Mouse (Mus musculus) limb, embryonic 14.5 days (tissue): ENCODE measurements around the gene Tfrc. TPM values are rescaled to one million over a fixed set of nuclear protein-coding genes. Genes with fewer than 3 reads are reported as not detected.

Experiments
- ATAC-seq: fragments of 200-750 bp; cut with Nextera tagmentation; 2 replicates; pipeline ENCODE4 v1.8.0; 2017; ENCODE audit warnings: low read depth, moderate number of reproducible peaks, moderate TSS enrichment; ENCODE audit not compliant: low FRiP score
- DNase-seq: peaks from one replicate; pipeline ENCODE4 v3.0.0-alpha.2; 2015; ENCODE audit warnings: low spot score
- H3K27ac ChIP-seq: fragments of 300-500 bp; sonication (generic); replicated peaks from 2 replicates; pipeline ENCODE4 v1.5.1; 2014; ENCODE audit warnings: low read depth, mild to moderate bottlenecking, low read length, moderate library complexity, mixed read lengths
- H3K27me3 ChIP-seq: fragments of 300-500 bp; sonication (generic); 2 replicates; pipeline ENCODE4 v1.6.1; 2014; ENCODE audit warnings: low read length, mixed read lengths; ENCODE audit not compliant: control insufficient read depth, insufficient read depth
- H3K36me3 ChIP-seq: fragments of 300-500 bp; sonication (generic); 2 replicates; pipeline ENCODE4 v1.6.1; 2014; ENCODE audit warnings: mild to moderate bottlenecking, low read length, moderate library complexity, mixed read lengths; ENCODE audit not compliant: control insufficient read depth, insufficient read depth
- H3K4me1 ChIP-seq: fragments of 300-500 bp; sonication (generic); 2 replicates; pipeline ENCODE4 v1.6.1; 2014; ENCODE audit warnings: antibody characterized with exemption, low read length, mixed read lengths; ENCODE audit not compliant: control insufficient read depth, insufficient read depth
- H3K4me2 ChIP-seq: fragments of 300-500 bp; sonication (generic); replicated peaks from 2 replicates; pipeline ENCODE4 v1.6.1; 2014; ENCODE audit warnings: low read depth, mild to moderate bottlenecking, low read length, moderate library complexity; ENCODE audit not compliant: severe bottlenecking
- H3K4me3 ChIP-seq: fragments of 300-500 bp; sonication (generic); replicated peaks from 2 replicates; pipeline ENCODE4 v1.5.1; 2014; ENCODE audit warnings: low read length
- H3K9ac ChIP-seq: fragments of 300-500 bp; sonication (generic); 2 replicates; pipeline ENCODE4 v1.6.1; 2014; ENCODE audit warnings: mild to moderate bottlenecking, low read depth, low read length, moderate library complexity; ENCODE audit not compliant: severe bottlenecking
- H3K9me3 ChIP-seq: fragments of 300-500 bp; sonication (generic); 2 replicates; pipeline ENCODE4 v1.6.1; 2016; ENCODE audit warnings: low read length; ENCODE audit not compliant: control insufficient read depth
- POLR2A ChIP-seq: fragments of 200-500 bp; IDR thresholded peaks from 2 replicates; pipeline ENCODE4 v1.8.0; 2012; ENCODE audit warnings: inconsistent platforms, mild to moderate bottlenecking, moderate library complexity, borderline replicate concordance; ENCODE audit not compliant: insufficient read depth, insufficient read length; ENCODE audit errors: extremely low read depth
- WGBS: fragments of 180-500 bp; shearing (Covaris S2); extraction: QIAGEN DNeasy Blood & Tissue Kit; methylation state at CpG from one replicate; pipeline ENCODE4 v1.1.7; 2014; 5-methylcytosine and 5-hydroxymethylcytosine counted together
- polyA plus RNA-seq, 2 experiments: library from polyadenylated mRNA; depleted of rRNA in 1 of 2; stranded (reverse) in 1 of 2; unstranded in 1 of 2; fragments of >200 nt; fragmentation: Nextera tagmentation in 1 of 2; extraction: Ambion mirVana in 1 of 2; gene quantifications; 2 replicates each; pipeline versions ENCODE4 v1.2.1 to v1.2.3; 2012 to 2014

The Tfrc gene
- polyA plus RNA-seq, 2 experiments, result 33.6 to 33.8 TPM

DNA sequence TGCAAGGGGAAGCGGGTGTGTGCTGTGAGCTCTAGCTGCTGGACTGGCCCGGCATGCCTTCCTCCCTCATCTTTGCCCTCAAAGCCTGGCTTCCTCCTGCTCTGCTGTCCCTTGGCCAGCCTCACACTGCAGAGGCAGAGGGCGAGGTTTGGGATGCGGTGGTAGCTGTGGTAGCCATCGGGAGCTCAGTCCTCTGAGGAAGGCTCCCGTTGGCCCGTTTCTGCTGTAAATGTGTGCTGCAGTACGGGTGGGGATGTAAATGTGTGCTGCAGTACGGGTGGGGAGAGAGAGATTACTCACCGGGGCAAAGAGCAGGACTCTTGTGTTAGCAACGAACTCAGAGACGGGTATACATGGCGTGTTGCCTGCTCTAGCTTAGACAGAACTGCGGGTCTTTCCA, 70.1 kb downstream of the Tfrc start:
- H3K4me1 ChIP-seq, result no peaks in the 10 kb centered on the region
- no peaks in the 10 kb centered on the region for H3K27me3 ChIP-seq
- no peak overlapping the region for H3K4me3 ChIP-seq
- DNase-seq (no peak), ATAC-seq (no peak)
- peaks cover 92% of the 10 kb centered on the region for H3K36me3 ChIP-seq
- WGBS, result 90% methylated on average over 14 of the region's 14 CpGs
- H3K9me3 ChIP-seq, result no peaks in the 10 kb centered on the region
- TF ChIP-seq POLR2A, result no peak
- no peak overlapping the region for H3K27ac ChIP-seq
- H3K9ac ChIP-seq, result no peak overlapping the region
- H3K4me2 ChIP-seq, result no peak overlapping the region

DNA sequence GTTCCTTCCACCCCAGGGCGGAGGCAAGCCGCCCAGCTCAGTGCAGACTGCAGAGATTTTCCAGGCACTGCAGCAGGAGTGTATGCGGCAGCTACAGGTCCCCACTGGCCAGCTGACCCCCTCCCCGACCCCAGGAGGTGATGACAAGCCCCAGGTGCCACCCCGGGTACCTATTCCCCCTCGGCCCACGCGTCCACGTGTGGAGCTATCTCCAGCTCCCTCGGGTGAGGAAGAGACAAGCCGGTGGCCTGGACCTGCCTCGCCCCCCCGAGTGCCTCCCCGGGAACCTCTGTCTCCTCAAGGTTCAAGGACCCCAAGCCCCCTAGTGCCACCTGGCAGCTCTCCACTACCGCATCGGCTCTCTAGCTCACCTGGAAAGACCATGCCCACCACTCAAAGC, 71.3 kb downstream of the Tfrc start:
- Histone ChIP-seq H3K27ac (no peak overlapping the region), H3K36me3 (peaks cover 80% of the 10 kb centered on the region), H3K9ac (no peak overlapping the region), H3K4me3 (no peak overlapping the region), H3K4me1 (no peaks in the 10 kb centered on the region), H3K4me2 (no peak overlapping the region), H3K9me3 (no peaks in the 10 kb centered on the region), H3K27me3 (no peaks in the 10 kb centered on the region)
- TF ChIP-seq POLR2A, result no peak
- DNase-seq (no peak), ATAC-seq (no peak)
- 93% methylated on average over 16 of the region's 16 CpGs for WGBS

DNA sequence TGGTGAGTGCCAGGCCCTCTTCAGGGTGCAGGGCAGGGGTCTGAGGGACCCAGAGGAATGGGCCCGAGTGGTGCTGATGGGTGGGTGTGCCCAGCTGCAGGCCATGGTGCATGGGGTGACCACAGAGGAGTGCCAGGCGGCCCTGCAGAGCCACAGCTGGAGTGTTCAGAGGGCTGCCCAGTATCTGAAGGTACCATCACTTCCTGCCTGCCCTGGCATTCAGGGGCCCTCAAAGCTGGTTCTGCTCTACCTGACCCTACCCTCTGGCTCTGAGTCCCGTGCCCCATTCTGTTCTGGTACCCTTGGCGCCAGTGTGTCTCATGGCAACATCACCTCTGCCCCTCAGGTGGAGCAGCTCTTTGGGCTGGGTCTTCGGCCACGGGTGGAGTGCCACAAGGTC, 72.1 kb downstream of the Tfrc start:
- no peaks in the 10 kb centered on the region for H3K27me3 ChIP-seq
- no peaks in the 10 kb centered on the region for H3K4me1 ChIP-seq
- TF ChIP-seq POLR2A, result no peak
- H3K9me3 ChIP-seq, result no peaks in the 10 kb centered on the region
- H3K36me3 ChIP-seq, result peaks cover 72% of the 10 kb centered on the region
- H3K4me3 ChIP-seq, result no peak overlapping the region
- no peak overlapping the region for H3K27ac ChIP-seq
- no peak overlapping the region for H3K4me2 ChIP-seq
- no peak for ATAC-seq
- no peak overlapping the region for H3K9ac ChIP-seq
- no peak for DNase-seq
- 96% methylated on average over 5 of the region's 6 CpGs for WGBS

DNA sequence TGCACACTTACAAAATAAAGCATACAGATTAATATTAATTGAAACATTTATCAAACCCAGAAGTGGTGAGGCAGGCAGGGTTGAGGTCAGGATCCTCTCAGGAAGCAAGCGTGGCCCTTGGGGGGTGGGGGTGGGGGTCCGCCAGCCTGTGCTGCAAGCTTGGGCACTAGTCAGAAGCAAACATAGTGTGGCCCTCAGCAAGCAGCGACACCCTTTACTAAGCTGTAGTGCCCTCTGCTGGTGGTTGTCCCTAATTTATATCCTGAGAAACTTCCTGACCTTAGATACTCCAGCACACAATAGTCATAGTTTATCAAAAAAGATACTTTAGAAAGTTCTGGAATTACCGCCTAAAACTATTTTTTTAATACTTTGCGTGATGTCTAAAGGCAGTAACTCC, 73.5 kb downstream of the Tfrc start:
- Histone ChIP-seq H3K4me2 (no peak overlapping the region), H3K36me3 (peaks cover 59% of the 10 kb centered on the region), H3K9me3 (no peaks in the 10 kb centered on the region), H3K27ac (no peak overlapping the region), H3K9ac (no peak overlapping the region), H3K4me3 (no peak overlapping the region), H3K4me1 (no peaks in the 10 kb centered on the region), H3K27me3 (no peaks in the 10 kb centered on the region)
- ATAC-seq (peak; percentile 56; the same call in 1 of the 2 replicates), DNase-seq (peak; percentile 83)
- 41% methylated on average over 5 of the region's 5 CpGs for WGBS
- TF ChIP-seq POLR2A, result no peak

Other genes with a start within 250 kb of the Tfrc start
- 0.10 and 0.24 TPM in 2 replicates for gene Tm4sf19, start 208.4 kb upstream of the Tfrc start, polyA plus RNA-seq (2012; rRNA removed)
- gene Tm4sf19, start 208.4 kb upstream of the Tfrc start, polyA plus RNA-seq (2014; fragmentation: Nextera tagmentation; extraction: Ambion mirVana), result 0.15 TPM in 1 of 2 replicates, not detected in the other
- 15.3 and 16.9 TPM in 2 replicates for gene Tctex1d2, start 189.2 kb upstream of the Tfrc start, polyA plus RNA-seq (2012; rRNA removed)
- gene Tctex1d2, start 189.2 kb upstream of the Tfrc start, polyA plus RNA-seq (2014; fragmentation: Nextera tagmentation; extraction: Ambion mirVana), result 25.6 and 25.9 TPM in 2 replicates
- 22.0 and 23.4 TPM in 2 replicates for gene Pcyt1a, start 178.0 kb upstream of the Tfrc start, polyA plus RNA-seq (2012; rRNA removed)
- gene Pcyt1a, start 178.0 kb upstream of the Tfrc start, polyA plus RNA-seq (2014; fragmentation: Nextera tagmentation; extraction: Ambion mirVana), result 45.9 and 47.8 TPM in 2 replicates
- gene Slc51a, start 121.0 kb upstream of the Tfrc start, polyA plus RNA-seq (2012; rRNA removed), result 0.08 and 0.10 TPM in 2 replicates
- gene Slc51a, start 121.0 kb upstream of the Tfrc start, polyA plus RNA-seq (2014; fragmentation: Nextera tagmentation; extraction: Ambion mirVana), result 0.22 and 0.30 TPM in 2 replicates
- not detected in 2 replicates for gene Zdhhc19, start 112.7 kb upstream of the Tfrc start, polyA plus RNA-seq (2012; rRNA removed)
- not detected in 2 replicates for gene Zdhhc19, start 112.7 kb upstream of the Tfrc start, polyA plus RNA-seq (2014; fragmentation: Nextera tagmentation; extraction: Ambion mirVana)
- gene Tnk2, start 35.0 kb downstream of the Tfrc start, polyA plus RNA-seq (2012; rRNA removed), result 98.1 and 141 TPM in 2 replicates
- 16.0 and 17.6 TPM in 2 replicates for gene Tnk2, start 35.0 kb downstream of the Tfrc start, polyA plus RNA-seq (2014; fragmentation: Nextera tagmentation; extraction: Ambion mirVana)
- 0.01 and 0.04 TPM in 2 replicates for gene Muc4, start 127.0 kb downstream of the Tfrc start, polyA plus RNA-seq (2012; rRNA removed)
- not detected in 2 replicates for gene Muc4, start 127.0 kb downstream of the Tfrc start, polyA plus RNA-seq (2014; fragmentation: Nextera tagmentation; extraction: Ambion mirVana)
- 0.11 and 0.18 TPM in 2 replicates for gene Muc20, start 188.5 kb downstream of the Tfrc start, polyA plus RNA-seq (2012; rRNA removed)
- 0.12 and 0.14 TPM in 2 replicates for gene Muc20, start 188.5 kb downstream of the Tfrc start, polyA plus RNA-seq (2014; fragmentation: Nextera tagmentation; extraction: Ambion mirVana)
- gene Smbd1, start 201.6 kb downstream of the Tfrc start, polyA plus RNA-seq (2012; rRNA removed), result not detected in 2 replicates
- not detected in 2 replicates for gene Smbd1, start 201.6 kb downstream of the Tfrc start, polyA plus RNA-seq (2014; fragmentation: Nextera tagmentation; extraction: Ambion mirVana)